Mouse (Mus musculus) embryonic facial prominence, embryonic 11.5 days (tissue): ENCODE measurements around the gene Tk1. TPM values are rescaled to one million over a fixed set of nuclear protein-coding genes. Genes with fewer than 3 reads are reported as not detected.
A peak's percentile ranks its signal among the peaks of the same experiment; 100 is the strongest.

Experiments used
- ATAC-seq: fragments of 200-750 bp; cut with Nextera tagmentation; replicated peaks from 2 replicates; pipeline ENCODE4 v1.8.0; 2017; ENCODE audit warnings: low read depth; ENCODE audit not compliant: insufficient number of reproducible peaks, low FRiP score, low TSS enrichment
- DNase-seq: peaks from one replicate; pipeline ENCODE4 v3.0.0-alpha.2; 2015; ENCODE audit warnings: low spot score
- H3K27ac ChIP-seq: fragments of 300-500 bp; sonication (generic); replicated peaks from 2 replicates; pipeline ENCODE4 v1.5.1; 2014; ENCODE audit warnings: mild to moderate bottlenecking, low read depth, low read length, control low read depth
- H3K27me3 ChIP-seq: fragments of 300-500 bp; sonication (generic); 2 replicates; pipeline ENCODE4 v1.6.1; 2014; ENCODE audit warnings: mild to moderate bottlenecking, low read length, moderate library complexity, mixed read lengths; ENCODE audit not compliant: control insufficient read depth, insufficient read depth
- H3K36me3 ChIP-seq: fragments of 300-500 bp; sonication (generic); replicated peaks from 2 replicates; pipeline ENCODE4 v1.6.1; 2014; ENCODE audit warnings: low read depth, mild to moderate bottlenecking, low read length, moderate library complexity, mixed read lengths; ENCODE audit not compliant: control insufficient read depth, insufficient read depth
- H3K4me1 ChIP-seq: fragments of 300-500 bp; sonication (generic); 2 replicates; pipeline ENCODE4 v1.6.1; 2014; ENCODE audit warnings: low read length, mixed read lengths; ENCODE audit not compliant: control insufficient read depth, insufficient read depth
- H3K4me2 ChIP-seq: fragments of 300-500 bp; sonication (generic); 2 replicates; pipeline ENCODE4 v1.6.1; 2014; ENCODE audit warnings: low read depth, mild to moderate bottlenecking, control low read depth, low read length, moderate library complexity
- H3K4me3 ChIP-seq: fragments of 300-500 bp; sonication (generic); 2 replicates; pipeline ENCODE4 v1.5.1; 2014; ENCODE audit warnings: low read depth, low read length, control low read depth
- H3K9ac ChIP-seq: fragments of 300-500 bp; sonication (generic); replicated peaks from 2 replicates; pipeline ENCODE4 v1.6.1; 2014; ENCODE audit warnings: mild to moderate bottlenecking, control low read depth, low read length
- H3K9me3 ChIP-seq: fragments of 300-500 bp; sonication (generic); replicated peaks from 2 replicates; pipeline ENCODE4 v1.6.1; 2016; ENCODE audit warnings: mild to moderate bottlenecking, low read length, inconsistent platforms, mixed read lengths; ENCODE audit not compliant: control insufficient read depth
- WGBS: fragments of 180-500 bp; shearing (Covaris S2); extraction: QIAGEN DNeasy Blood & Tissue Kit; methylation state at CpG from one replicate; pipeline ENCODE4 v1.1.7; 2014; 5-methylcytosine and 5-hydroxymethylcytosine counted together
- polyA plus RNA-seq: library from polyadenylated mRNA; unstranded; fragments of >200 nt; fragmentation: Nextera tagmentation; extraction: Ambion mirVana; gene quantifications from 2 replicates; pipeline ENCODE4 v1.2.1, GENCODE M21; 2014

Gene Tk1
- polyA plus RNA-seq, 1 experiment from 2014 or later, result 127 TPM

- H3K27ac ChIP-seq, result no peak overlapping the region
- no peak overlapping the region for H3K4me2 ChIP-seq
- H3K4me1 ChIP-seq, result no peaks in the 10 kb centered on the region
- H3K4me3 ChIP-seq, result no peak overlapping the region
- H3K9me3 ChIP-seq, result no peaks in the 10 kb centered on the region
- H3K36me3 ChIP-seq, result no peaks in the 10 kb centered on the region
- peak; percentile 26 for DNase-seq
- WGBS, result 30% methylated on average over 6 of the region's 6 CpGs
- 0 out of 2 replicates have a peak, but pooled peaks have one; percentile 30 for ATAC-seq
- peaks cover 9% of the 10 kb centered on the region for H3K27me3 ChIP-seq
- 0 out of 2 replicates have a peak overlapping the region, but pooled peaks have one; percentile 9 for H3K9ac ChIP-seq
These were observed 40.1 kb upstream of the Tk1 start for GRCm38 (mm10) chr11:117865988-117866387.

GRCm38 (mm10) chr11:117864805-117865204 is 38.9 kb upstream of the Tk1 start:
- DNase-seq, result no peak

DNA sequence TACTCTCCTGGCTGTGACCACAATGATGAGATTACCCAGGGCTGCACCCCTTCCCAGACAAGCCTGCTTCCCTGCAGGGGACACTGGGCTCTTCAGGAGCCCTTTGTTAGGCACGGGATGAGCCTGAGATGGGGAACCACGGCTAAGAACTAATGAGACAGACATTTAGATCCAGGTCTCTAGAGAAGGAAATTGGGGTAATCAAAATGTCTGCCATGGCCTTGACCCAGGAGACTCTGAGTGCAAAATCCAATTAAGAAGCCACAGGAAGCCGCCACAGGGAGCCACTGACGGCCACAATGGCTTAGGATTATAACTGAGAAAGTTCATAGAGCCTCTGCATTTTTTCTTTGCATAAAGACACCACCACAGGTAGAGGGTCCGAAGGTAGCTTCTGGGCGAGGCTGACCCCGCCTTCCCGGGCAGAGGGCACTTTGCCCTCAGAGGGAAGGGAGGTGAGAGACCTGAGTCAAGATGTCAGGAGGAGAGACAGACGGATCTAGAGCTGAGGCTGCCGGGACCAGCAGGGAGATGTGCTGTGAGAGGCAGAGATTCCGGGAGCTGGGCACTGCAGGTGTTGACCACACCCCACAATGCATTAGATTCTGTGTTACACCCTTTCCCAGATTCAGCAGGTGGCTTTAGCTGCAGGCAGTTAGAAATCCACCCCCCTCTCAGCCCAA is 37.4 kb upstream of the Tk1 start:
- WGBS, result 23% methylated on average over 11 of the region's 11 CpGs
- Histone ChIP-seq H3K36me3 (no peaks in the 10 kb centered on the region), H3K4me2 (no peak overlapping the region), H3K27ac (no peak overlapping the region), H3K9ac (no peak overlapping the region), H3K27me3 (peaks cover 19% of the 10 kb centered on the region), H3K4me1 (peaks cover 3% of the 10 kb centered on the region; the same call in 1 of the 2 replicates), H3K4me3 (no peak overlapping the region), H3K9me3 (no peaks in the 10 kb centered on the region)
- no peak for DNase-seq
- no peak for ATAC-seq

More at GRCm38 (mm10) chr11:117864805-117865204, 38.9 kb upstream of the Tk1 start:
- ATAC-seq, result no peak
- H3K36me3 ChIP-seq, result no peaks in the 10 kb centered on the region
- H3K9me3 ChIP-seq, result no peaks in the 10 kb centered on the region
- 54% methylated on average over 2 of the region's 2 CpGs for WGBS
- H3K27me3 ChIP-seq, result peaks cover 15% of the 10 kb centered on the region
- H3K4me3 ChIP-seq, result no peak overlapping the region
- peaks cover 3% of the 10 kb centered on the region; the same call in 1 of the 2 replicates for H3K4me1 ChIP-seq
- H3K9ac ChIP-seq, result no peak overlapping the region
- H3K27ac ChIP-seq, result no peak overlapping the region
- no peak overlapping the region for H3K4me2 ChIP-seq

DNA sequence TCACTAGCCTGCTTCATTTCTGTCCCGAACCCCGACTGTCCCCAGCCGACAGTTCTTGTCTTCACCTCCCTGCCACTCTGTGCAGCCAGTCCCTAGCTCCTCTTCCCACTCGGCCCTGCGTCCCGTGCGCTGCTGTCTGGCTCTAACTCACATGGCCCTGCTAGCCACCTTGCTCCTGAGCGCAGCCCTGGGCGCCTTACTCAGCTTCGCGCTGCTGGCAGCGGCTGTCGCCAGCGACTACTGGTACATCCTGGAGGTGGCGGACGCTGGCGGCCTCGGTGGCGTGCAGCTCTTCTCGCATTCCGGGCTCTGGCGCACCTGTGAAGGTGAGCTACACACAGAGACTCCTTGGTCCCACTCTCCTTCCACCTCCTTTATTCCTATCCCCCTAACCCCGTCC is 34.7 kb upstream of the Tk1 start, which contains the start of gene Tmem235:
TSS of gene Tmem235 (plus strand) at position 152 of the 400 bp plus-strand sequence.
- DNase-seq (peak; percentile 10), ATAC-seq (no peak)
- 5% methylated on average over 23 of the region's 23 CpGs for WGBS
- H3K9me3 ChIP-seq, result no peaks in the 10 kb centered on the region
- H3K4me2 ChIP-seq, result peak within 1 kb of the TSS; percentile 25; the same call in 1 of the 2 replicates
- peaks cover 19% of the 10 kb centered on the region for H3K27me3 ChIP-seq
- H3K4me1 ChIP-seq, result peaks cover 3% of the 10 kb centered on the region; the same call in 1 of the 2 replicates
- H3K36me3 ChIP-seq, result peaks cover 9% of the 10 kb centered on the region
- H3K27ac ChIP-seq, result no peak within 1 kb of the TSS
- peak within 1 kb of the TSS; percentile 22; the same call in 1 of the 2 replicates for H3K9ac ChIP-seq
- no peak within 1 kb of the TSS; the same call in 1 of the 2 replicates for H3K4me3 ChIP-seq

DNA sequence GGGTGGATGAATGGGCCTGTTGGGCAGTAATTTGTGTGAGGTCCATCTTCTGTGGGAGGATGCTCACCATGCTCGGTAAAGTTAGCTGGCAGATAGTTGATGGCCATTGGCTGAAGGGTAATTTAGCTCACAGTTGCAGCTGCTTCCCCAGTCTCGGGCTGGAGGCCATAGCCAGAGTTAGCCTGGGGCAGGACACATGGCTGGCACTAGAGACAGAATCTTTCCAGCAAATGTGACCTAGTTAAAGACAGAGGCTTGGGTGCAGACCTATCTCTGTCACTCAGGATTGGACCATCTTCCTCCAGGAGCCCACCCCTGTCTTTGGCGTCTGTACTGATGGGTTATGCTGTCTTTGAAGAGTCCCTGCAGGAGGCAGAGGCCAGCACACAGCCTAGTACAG is 32.5 kb upstream of the Tk1 start:
- WGBS, result 59% methylated on average over 3 of the region's 3 CpGs
- Histone ChIP-seq H3K9ac (no peak overlapping the region), H3K4me3 (no peak overlapping the region), H3K27me3 (peaks cover 19% of the 10 kb centered on the region), H3K4me1 (peaks cover 3% of the 10 kb centered on the region; the same call in 1 of the 2 replicates), H3K4me2 (no peak overlapping the region), H3K36me3 (peaks cover 9% of the 10 kb centered on the region), H3K27ac (no peak overlapping the region), H3K9me3 (no peaks in the 10 kb centered on the region)
- DNase-seq (no peak), ATAC-seq (no peak)

- Histone ChIP-seq H3K9ac (no peak overlapping the region), H3K27me3 (peaks cover 15% of the 10 kb centered on the region), H3K27ac (no peak overlapping the region), H3K9me3 (no peaks in the 10 kb centered on the region), H3K4me1 (peaks cover 3% of the 10 kb centered on the region; the same call in 1 of the 2 replicates), H3K36me3 (peaks cover 18% of the 10 kb centered on the region), H3K4me2 (no peak overlapping the region), H3K4me3 (no peak overlapping the region)
- ATAC-seq (no peak; the same call in 1 of the 2 replicates), DNase-seq (no peak)
- 94% methylated on average over 10 of the region's 10 CpGs for WGBS
These were observed 31.6 kb upstream of the Tk1 start for GRCm38 (mm10) chr11:117857462-117857861.

DNA sequence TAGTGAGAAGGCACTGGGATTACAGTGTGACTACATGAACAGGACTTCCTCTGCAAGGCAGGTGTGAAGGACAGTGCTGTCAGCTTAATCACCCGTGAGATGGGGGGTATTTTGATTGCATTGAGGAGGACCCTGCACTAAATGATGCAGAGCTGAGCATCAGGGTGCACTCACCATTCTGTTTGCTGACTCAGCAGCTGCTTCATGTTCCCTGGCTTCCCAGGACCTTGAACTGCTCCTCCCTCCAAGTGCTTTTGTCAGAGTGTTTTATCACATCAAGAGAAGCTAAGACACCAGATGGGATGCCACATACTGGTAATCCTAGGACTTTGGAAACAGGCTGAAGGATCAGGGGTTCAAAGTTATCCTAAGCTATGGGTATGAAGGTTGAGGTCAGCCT is 30.1 kb upstream of the Tk1 start:
- H3K4me1 ChIP-seq, result peaks cover 3% of the 10 kb centered on the region; the same call in 1 of the 2 replicates
- peaks cover 10% of the 10 kb centered on the region for H3K27me3 ChIP-seq
- no peak overlapping the region for H3K27ac ChIP-seq
- no peak overlapping the region for H3K4me2 ChIP-seq
- H3K9ac ChIP-seq, result no peak overlapping the region
- ATAC-seq (no peak), DNase-seq (no peak)
- peaks cover 19% of the 10 kb centered on the region for H3K36me3 ChIP-seq
- 89% methylated on average over 1 of the region's 1 CpGs for WGBS
- no peaks in the 10 kb centered on the region for H3K9me3 ChIP-seq
- H3K4me3 ChIP-seq, result no peak overlapping the region

DNA sequence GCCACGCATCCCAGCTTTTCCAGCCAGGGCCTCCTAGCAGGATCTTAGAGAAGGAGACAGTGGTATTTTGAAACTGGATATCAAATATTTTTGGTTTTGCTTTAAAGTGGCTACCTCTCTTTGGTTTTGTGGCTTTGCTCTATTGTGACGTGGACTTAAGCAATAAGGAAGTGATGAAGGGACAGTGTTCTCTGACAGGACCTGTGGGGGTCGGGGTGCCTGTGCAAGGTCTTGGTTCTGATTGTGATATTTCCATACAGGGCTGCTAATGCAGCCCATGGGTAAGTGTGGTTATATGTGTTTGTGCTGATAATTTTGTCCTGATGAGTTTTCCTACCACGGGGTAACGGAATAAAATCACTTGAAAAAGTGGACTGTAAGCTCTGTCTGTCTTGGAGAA is 29.5 kb upstream of the Tk1 start:
- Histone ChIP-seq H3K4me1 (peaks cover under 1% of the 10 kb centered on the region; the same call in 1 of the 2 replicates), H3K9me3 (no peaks in the 10 kb centered on the region), H3K27me3 (peaks cover 4% of the 10 kb centered on the region; the same call in 1 of the 2 replicates), H3K9ac (no peak overlapping the region), H3K4me2 (no peak overlapping the region), H3K36me3 (peaks cover 19% of the 10 kb centered on the region), H3K27ac (no peak overlapping the region), H3K4me3 (no peak overlapping the region)
- DNase-seq (no peak), ATAC-seq (no peak)
- 89% methylated on average over 5 of the region's 5 CpGs for WGBS
